Mouse (Mus musculus) large intestine, adult 2 months (tissue): ENCODE data around the gene Fam117b. TPM values are rescaled to one million over a fixed set of nuclear protein-coding genes. Genes with fewer than 3 reads are reported as not detected.

Experiments
- DNase-seq: peaks from one replicate; pipeline ENCODE4 v3.0.0-alpha.2; 2012; ENCODE audit warnings: low read depth, low spot score
- WGBS: fragments of 180-500 bp; shearing (Covaris S2); methylation state at CpG from one replicate; pipeline ENCODE4 v1.1.7; 2018; 5-methylcytosine and 5-hydroxymethylcytosine counted together
- polyA plus RNA-seq: library from polyadenylated mRNA; depleted of rRNA; stranded (reverse); fragments of >200 nt; gene quantifications from 2 replicates; pipeline ENCODE4 v1.2.3, GENCODE M21; 2012

The Fam117b gene
- polyA plus RNA-seq, 1 experiment = 6.3 TPM

- 84% methylated on average over 1 of the region's 1 CpGs for WGBS
- no peak for DNase-seq
Measured at GRCm38 (mm10) chr1:59910941-59911340, 1.9 kb upstream of the Fam117b start.

- under 1% methylated on average over 97 of the region's 98 CpGs for WGBS
- DNase-seq = no peak
Measured at GRCm38 (mm10) chr1:59913195-59913868, 526 bp downstream of the Fam117b start.

GRCm38 (mm10) chr1:59913869-59914225 lies 1.0 kb downstream of the Fam117b start:
- DNase-seq = no peak
- WGBS = under 1% methylated on average over 12 of the region's 12 CpGs

GRCm38 (mm10) chr1:59914799-59915198 lies 2.0 kb downstream of the Fam117b start:
- no peak for DNase-seq
- 27% methylated on average over 3 of the region's 3 CpGs for WGBS

GRCm38 (mm10) chr1:59915843-59916610 lies 3.2 kb downstream of the Fam117b start:
- DNase-seq = no peak
- 33% methylated on average over 10 of the region's 10 CpGs for WGBS

- no peak for DNase-seq
- WGBS = 35% methylated on average over 3 of the region's 3 CpGs
Measured at GRCm38 (mm10) chr1:59917401-59917800, 4.6 kb downstream of the Fam117b start.

- DNase-seq = no peak
Measured at GRCm38 (mm10) chr1:59918075-59918474, 5.3 kb downstream of the Fam117b start.

GRCm38 (mm10) chr1:59923201-59923600 lies 10.4 kb downstream of the Fam117b start:
- DNase-seq = no peak
- WGBS = 46% methylated on average over 1 of the region's 1 CpGs

- 94% methylated on average over 1 of the region's 1 CpGs for WGBS
- DNase-seq = no peak
Measured at GRCm38 (mm10) chr1:59923673-59924072, 10.9 kb downstream of the Fam117b start.

- no peak for DNase-seq
- 65% methylated on average over 2 of the region's 2 CpGs for WGBS
Measured at GRCm38 (mm10) chr1:59924411-59924810, 11.6 kb downstream of the Fam117b start.

GRCm38 (mm10) chr1:59926021-59926672 lies 13.3 kb downstream of the Fam117b start:
- WGBS = 64% methylated on average over 3 of the region's 3 CpGs
- no peak for DNase-seq

- no peak for DNase-seq
- 69% methylated on average over 2 of the region's 2 CpGs for WGBS
Measured at GRCm38 (mm10) chr1:59927131-59927680, 14.4 kb downstream of the Fam117b start.

GRCm38 (mm10) chr1:59930926-59931325 lies 18.1 kb downstream of the Fam117b start:
- no peak for DNase-seq

GRCm38 (mm10) chr1:59932991-59933390 lies 20.2 kb downstream of the Fam117b start:
- no peak for DNase-seq
- 97% methylated on average over 2 of the region's 2 CpGs for WGBS

GRCm38 (mm10) chr1:59941063-59941462 lies 28.3 kb downstream of the Fam117b start:
- 97% methylated on average over 1 of the region's 1 CpGs for WGBS
- no peak for DNase-seq

GRCm38 (mm10) chr1:59942057-59942790 lies 29.4 kb downstream of the Fam117b start:
- no peak for DNase-seq
- WGBS = 59% methylated on average over 6 of the region's 6 CpGs

- no peak for DNase-seq
- WGBS = 38% methylated on average over 5 of the region's 5 CpGs
Measured at GRCm38 (mm10) chr1:59943825-59944224, 31.0 kb downstream of the Fam117b start.

- 71% methylated on average over 1 of the region's 1 CpGs for WGBS
- no peak for DNase-seq
Measured at GRCm38 (mm10) chr1:59945969-59946368, 33.2 kb downstream of the Fam117b start.

GRCm38 (mm10) chr1:59947509-59947908 lies 34.7 kb downstream of the Fam117b start:
- DNase-seq = no peak
- WGBS = 98% methylated on average over 4 of the region's 4 CpGs

- DNase-seq = no peak
- WGBS = 61% methylated on average over 3 of the region's 3 CpGs
Measured at GRCm38 (mm10) chr1:59957206-59957605, 44.4 kb downstream of the Fam117b start.
